Mouse (Mus musculus) lung, adult 2 months (tissue): Measurements from ENCODE around the gene Ephb3. TPM values are rescaled to one million over a fixed set of nuclear protein-coding genes. Genes with fewer than 3 reads are reported as not detected.
A peak's percentile ranks its signal among the peaks of the same experiment; 100 is the strongest.

Source experiments
- DNase-seq: peaks from one replicate; pipeline ENCODE4 v3.0.0; 2022
- H3K4me1 ChIP-seq: fragments of 200-500 bp; 2 replicates; pipeline ENCODE4 v1.6.1; 2011; ENCODE audit warnings: low read length; ENCODE audit not compliant: control insufficient read depth, insufficient read depth
- H3K4me3 ChIP-seq: fragments of 200-500 bp; replicated peaks from 2 replicates; pipeline ENCODE3; 2011; ENCODE audit warnings: low read depth, mild to moderate bottlenecking, control low read depth, low read length; ENCODE audit errors: extremely low read depth
- CTCF ChIP-seq: fragments of 200-500 bp; IDR thresholded peaks from 2 replicates; pipeline ENCODE4 v1.5.1; 2011; ENCODE audit warnings: mild to moderate bottlenecking, low read length, control low read depth; ENCODE audit not compliant: insufficient read depth
- POLR2A ChIP-seq: fragments of 200-500 bp; IDR thresholded peaks from 2 replicates; pipeline ENCODE4 v1.6.1; 2011; ENCODE audit warnings: low read depth, mild to moderate bottlenecking, control low read depth, low read length, borderline replicate concordance; ENCODE audit errors: extremely low read depth
- WGBS: fragments of 180-500 bp; shearing (Covaris S2); methylation state at CpG from one replicate; pipeline ENCODE4 v1.1.7; 2018; 5-methylcytosine and 5-hydroxymethylcytosine counted together
- polyA plus RNA-seq: library from polyadenylated mRNA; depleted of rRNA; stranded (reverse); fragments of >200 nt; gene quantifications from 2 replicates; pipeline ENCODE4 v1.2.3, GENCODE M21; 2012

Ephb3 gene
- polyA plus RNA-seq, 1 experiment, result 50.5 TPM

DNA sequence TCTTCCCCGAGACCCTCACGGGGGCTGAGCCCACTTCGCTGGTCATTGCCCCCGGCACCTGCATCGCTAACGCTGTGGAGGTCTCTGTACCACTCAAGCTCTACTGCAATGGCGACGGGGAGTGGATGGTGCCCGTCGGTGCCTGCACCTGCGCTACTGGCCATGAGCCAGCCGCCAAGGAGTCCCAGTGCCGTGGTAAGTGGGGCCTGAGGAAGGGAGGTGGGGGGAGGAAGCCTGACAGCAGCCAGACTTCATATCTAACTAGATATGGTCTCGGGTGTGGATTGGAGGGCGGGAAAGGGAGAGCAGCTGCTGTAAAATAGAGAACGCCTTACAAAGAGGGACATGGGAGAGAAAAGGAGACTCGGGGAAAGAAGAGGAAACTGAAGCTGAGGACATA lies 10.2 kb downstream of the Ephb3 start:
- peaks cover 12% of the 10 kb centered on the region; the same call in 1 of the 2 replicates for H3K4me1 ChIP-seq
- TF ChIP-seq POLR2A, result no peak
- no peak for TF ChIP-seq CTCF
- 63% methylated on average over 17 of the region's 17 CpGs for WGBS
- no peak overlapping the region for H3K4me3 ChIP-seq
- DNase-seq, result no peak

GRCm38 (mm10) chr16:21216047-21216446 lies 11.5 kb downstream of the Ephb3 start:
- Histone ChIP-seq H3K4me3 (no peak overlapping the region), H3K4me1 (peaks cover 8% of the 10 kb centered on the region; the same call in 1 of the 2 replicates)
- no peak for TF ChIP-seq POLR2A
- no peak for TF ChIP-seq CTCF
- no peak for DNase-seq
- 42% methylated on average over 4 of the region's 4 CpGs for WGBS

- TF ChIP-seq CTCF (no peak), POLR2A (no peak)
- 88% methylated on average over 14 of the region's 14 CpGs for WGBS
- Histone ChIP-seq H3K4me1 (peaks cover 4% of the 10 kb centered on the region; the same call in 1 of the 2 replicates), H3K4me3 (no peak overlapping the region)
- DNase-seq, result no peak
Measured at GRCm38 (mm10) chr16:21217233-21217632, 12.7 kb downstream of the Ephb3 start.

DNA sequence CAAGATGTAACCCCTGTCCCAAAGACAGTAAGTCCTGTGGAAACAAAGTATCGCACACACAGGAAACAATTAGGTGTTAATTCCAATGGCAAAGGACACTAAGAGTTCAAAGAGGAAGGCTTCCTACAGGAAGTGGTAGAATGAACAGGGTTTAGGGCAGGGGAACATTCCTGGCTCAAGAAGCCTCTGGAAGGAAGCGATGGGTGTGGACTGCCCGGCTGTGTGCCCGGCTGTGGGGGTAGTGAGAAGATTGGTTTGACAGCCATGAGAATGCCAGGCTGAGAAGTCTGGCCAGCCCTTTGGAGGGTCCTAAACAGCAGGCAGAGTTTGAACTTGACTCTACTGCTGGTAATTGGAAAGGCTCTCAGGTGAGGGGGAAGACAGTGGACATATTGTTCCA lies 15.1 kb downstream of the Ephb3 start:
- no peak for DNase-seq
- WGBS, result 39% methylated on average over 4 of the region's 4 CpGs
- peaks cover 4% of the 10 kb centered on the region; the same call in 1 of the 2 replicates for H3K4me1 ChIP-seq
- no peak overlapping the region for H3K4me3 ChIP-seq
- TF ChIP-seq CTCF (no peak), POLR2A (no peak)

DNA sequence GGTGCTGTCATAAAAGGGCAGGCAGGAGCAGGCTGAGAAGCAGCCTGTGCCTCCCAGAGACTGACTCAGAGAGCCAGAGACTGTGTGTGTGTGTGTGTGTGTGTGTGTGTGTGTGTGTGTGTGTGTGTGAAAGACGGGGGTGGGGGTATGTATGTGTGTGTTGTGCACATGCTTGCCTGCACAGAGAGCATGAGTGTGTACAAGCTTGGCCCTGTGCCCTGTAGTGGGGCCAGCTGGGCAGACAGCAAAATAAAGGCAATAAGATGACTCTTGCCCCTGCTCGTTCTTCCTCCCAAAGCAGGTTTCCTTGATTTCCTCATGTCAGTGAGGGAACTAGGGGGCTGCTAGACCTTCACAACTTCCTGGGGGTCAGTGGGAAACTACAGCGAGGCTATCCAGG lies 18.5 kb downstream of the Ephb3 start:
- WGBS, result 54% methylated on average over 3 of the region's 3 CpGs
- TF ChIP-seq CTCF, result no peak
- TF ChIP-seq POLR2A, result no peak
- H3K4me1 ChIP-seq, result peaks cover 4% of the 10 kb centered on the region; the same call in 1 of the 2 replicates
- DNase-seq, result no peak
- H3K4me3 ChIP-seq, result no peak overlapping the region

DNA sequence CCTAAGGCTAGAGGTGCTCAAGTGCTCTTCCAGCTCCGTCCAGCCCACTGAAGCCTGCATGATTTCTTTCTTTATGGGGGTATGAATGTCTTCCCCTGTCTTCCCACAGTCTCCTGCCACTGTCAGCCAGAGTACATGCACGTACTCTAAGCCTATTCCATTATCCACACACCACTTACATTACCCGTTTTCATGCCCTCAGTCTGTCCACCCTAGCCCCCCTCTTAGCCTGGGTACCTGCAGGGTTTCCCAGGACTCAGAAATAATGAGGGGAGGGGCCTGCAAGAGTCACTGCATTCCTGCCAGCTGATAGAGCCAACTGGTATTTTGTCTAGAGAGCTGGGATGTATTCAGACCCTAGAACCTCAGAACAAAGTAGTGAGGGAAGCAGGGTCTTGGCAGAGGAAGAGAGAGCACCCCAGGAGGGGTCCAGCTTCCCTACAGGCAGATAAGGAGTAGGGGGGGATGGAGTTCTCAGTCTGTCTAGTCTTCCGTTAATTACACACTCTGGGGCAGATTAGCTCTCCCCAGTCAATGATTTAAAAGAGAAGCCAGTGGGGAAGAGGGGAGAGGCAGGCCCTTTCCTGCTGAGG lies 20.2 kb downstream of the Ephb3 start:
- no peak for DNase-seq
- 74% methylated on average over 4 of the region's 4 CpGs for WGBS
- no peak overlapping the region for H3K4me3 ChIP-seq
- no peak for TF ChIP-seq CTCF
- no peak for TF ChIP-seq POLR2A
- H3K4me1 ChIP-seq, result peaks cover 4% of the 10 kb centered on the region; the same call in 1 of the 2 replicates

- TF ChIP-seq CTCF (no peak), POLR2A (no peak)
- 52% methylated on average over 6 of the region's 6 CpGs for WGBS
- Histone ChIP-seq H3K4me3 (no peak overlapping the region), H3K4me1 (no peaks in the 10 kb centered on the region)
- no peak for DNase-seq
Measured at GRCm38 (mm10) chr16:21226629-21227028, 22.1 kb downstream of the Ephb3 start.

- TF ChIP-seq CTCF (no peak), POLR2A (no peak)
- DNase-seq, result peak; percentile 52
- Histone ChIP-seq H3K4me1 (0 out of 2 replicates have a peak, but pooled peaks cover 3% of the 10 kb centered on the region), H3K4me3 (no peak overlapping the region)
- 59% methylated on average over 8 of the region's 8 CpGs for WGBS
Measured at GRCm38 (mm10) chr16:21235135-21235534, 30.6 kb downstream of the Ephb3 start.

DNA sequence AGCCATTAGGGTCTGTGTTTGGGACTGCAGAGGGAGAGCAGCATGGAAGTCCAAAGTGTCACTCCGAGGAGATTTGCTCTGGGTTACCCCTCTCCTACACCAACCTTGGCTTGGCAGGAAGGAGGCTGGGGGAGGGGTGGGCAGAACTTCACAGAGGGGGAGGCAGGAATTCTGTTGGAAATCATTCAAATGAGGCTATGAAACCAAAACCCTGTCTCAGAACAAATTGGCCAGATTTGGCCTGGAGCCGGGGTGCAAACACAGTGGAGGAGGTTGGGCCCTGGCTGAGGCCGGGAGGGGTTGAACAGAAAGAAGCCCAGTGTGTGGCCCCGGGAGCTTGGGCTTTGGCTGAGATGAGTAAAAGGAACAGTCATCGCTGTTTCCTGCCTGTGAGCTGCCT lies 34.2 kb downstream of the Ephb3 start:
- no peak for TF ChIP-seq CTCF
- no peak for TF ChIP-seq POLR2A
- Histone ChIP-seq H3K4me3 (no peak overlapping the region), H3K4me1 (0 out of 2 replicates have a peak, but pooled peaks cover 3% of the 10 kb centered on the region)
- no peak for DNase-seq
- WGBS, result 26% methylated on average over 5 of the region's 5 CpGs

- no peak for TF ChIP-seq CTCF
- TF ChIP-seq POLR2A, result no peak
- Histone ChIP-seq H3K4me1 (0 out of 2 replicates have a peak, but pooled peaks cover 3% of the 10 kb centered on the region), H3K4me3 (no peak overlapping the region)
- 82% methylated on average over 3 of the region's 3 CpGs for WGBS
- DNase-seq, result no peak
Measured at GRCm38 (mm10) chr16:21240547-21240946, 36.0 kb downstream of the Ephb3 start.
